Mouse (Mus musculus) E14TG2a.4 (cell line): ENCODE measurements at regions not wholly inside any gene's neighbourhood (a gene's known extent, or its start where the extent isn't known, plus 50 kb on each side); places are given as distances from the start of the nearest gene placed in this dataset.

Experiments
- CTCF ChIP-seq: conservative IDR thresholded peaks from 2 replicates; pipeline ENCODE4 v1.5.1; 2014; ENCODE audit warnings: low read length
- NANOG ChIP-seq: IDR thresholded peaks from 2 replicates; pipeline ENCODE4 v1.6.1; 2014; ENCODE audit warnings: borderline replicate concordance, low read length, mixed read lengths

DNA sequence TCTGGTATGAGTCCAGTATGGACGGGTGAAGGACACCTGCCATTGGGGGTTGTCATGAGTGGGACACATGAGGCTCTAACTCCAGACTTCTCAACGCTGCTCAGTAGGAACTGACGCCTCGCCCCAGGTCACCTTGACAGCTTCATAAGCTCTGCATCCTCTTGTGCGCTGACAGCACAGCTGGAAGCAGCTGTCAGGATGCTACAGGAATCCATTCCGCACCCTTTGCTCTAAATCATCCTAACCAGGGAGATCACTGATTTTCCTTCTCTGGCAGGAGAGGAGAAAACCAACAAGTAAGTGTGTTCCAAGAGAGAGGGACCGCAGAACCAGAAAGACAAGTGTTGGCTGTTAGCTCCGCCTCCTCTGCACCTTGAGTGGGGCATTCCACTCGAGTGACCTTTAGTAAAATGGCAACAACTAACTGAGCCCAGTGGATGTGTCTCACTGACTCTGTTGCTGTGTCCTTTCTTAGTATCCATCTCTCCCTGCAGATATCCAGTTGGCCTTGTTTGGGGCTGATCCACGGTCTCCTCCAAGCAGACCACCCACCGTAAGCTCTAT is 449.8 kb downstream of the Wdr11 start:
- TF ChIP-seq CTCF: no peak
- no peak for TF ChIP-seq NANOG
